Mouse (Mus musculus) heart, postnatal 0 days (tissue): ENCODE results near the gene Srarp. TPM values are rescaled to one million over a fixed set of nuclear protein-coding genes. Genes with fewer than 3 reads are reported as not detected.
A peak's percentile ranks its signal among the peaks of the same experiment; 100 is the strongest.

Experiments
- ATAC-seq: fragments of 200-750 bp; cut with Nextera tagmentation; 2 replicates; pipeline ENCODE4 v1.8.0; 2017; ENCODE audit warnings: low read depth, moderate number of reproducible peaks, moderate library complexity; ENCODE audit not compliant: insufficient read depth
- DNase-seq: peaks from one replicate; pipeline ENCODE4 v3.0.0-alpha.2; 2016; ENCODE audit warnings: low spot score
- H3K27ac ChIP-seq: fragments of 300-500 bp; sonication (generic); 2 replicates; pipeline ENCODE4 v1.5.1; 2014; ENCODE audit warnings: low read depth, mild to moderate bottlenecking
- H3K27me3 ChIP-seq: fragments of 300-500 bp; sonication (generic); 2 replicates; pipeline ENCODE4 v1.6.1; 2014; ENCODE audit warnings: low read length, mixed read lengths; ENCODE audit not compliant: control insufficient read depth, insufficient read depth
- H3K36me3 ChIP-seq: fragments of 300-500 bp; sonication (generic); replicated peaks from 2 replicates; pipeline ENCODE4 v1.6.1; 2014; ENCODE audit warnings: low read length, mixed read lengths; ENCODE audit not compliant: control insufficient read depth, insufficient read depth
- H3K4me1 ChIP-seq: fragments of 300-500 bp; sonication (generic); 2 replicates; pipeline ENCODE4 v1.6.1; 2014; ENCODE audit warnings: antibody characterized with exemption; ENCODE audit not compliant: control insufficient read depth, insufficient read depth
- H3K4me2 ChIP-seq: fragments of 300-500 bp; sonication (generic); 2 replicates; pipeline ENCODE4 v1.6.1; 2014; ENCODE audit warnings: low read depth, mild to moderate bottlenecking, low read length, moderate library complexity
- H3K4me3 ChIP-seq: fragments of 300-500 bp; sonication (generic); 2 replicates; pipeline ENCODE4 v1.5.1; 2014; ENCODE audit warnings: low read depth, low read length
- H3K9ac ChIP-seq: fragments of 300-500 bp; sonication (generic); replicated peaks from 2 replicates; pipeline ENCODE4 v1.6.1; 2014; ENCODE audit warnings: low read depth, low read length, mixed read lengths
- H3K9me3 ChIP-seq: fragments of 300-500 bp; sonication (generic); replicated peaks from 2 replicates; pipeline ENCODE4 v1.6.1; 2016; ENCODE audit warnings: low read length; ENCODE audit not compliant: control insufficient read depth
- CTCF ChIP-seq: IDR thresholded peaks from 2 replicates; pipeline ENCODE4 v1.5.1; 2016; ENCODE audit warnings: antibody characterized with exemption, control low read depth, low read depth
- EP300 ChIP-seq: IDR thresholded peaks from 2 replicates; pipeline ENCODE4 v1.6.1; 2016; ENCODE audit warnings: antibody characterized with exemption, low read depth
- WGBS: fragments of 180-500 bp; shearing (Covaris S2); extraction: QIAGEN DNeasy Blood & Tissue Kit; methylation state at CpG from one replicate; pipeline ENCODE4 v1.1.7; 2014; 5-methylcytosine and 5-hydroxymethylcytosine counted together
- polyA plus RNA-seq: library from polyadenylated mRNA; unstranded; fragments of >200 nt; fragmentation: Nextera tagmentation; extraction: Ambion mirVana; gene quantifications from 2 replicates; pipeline ENCODE4 v1.2.1, GENCODE M21; 2015
- total RNA-seq: library from RNA; depleted of rRNA; stranded (reverse); fragments of >200 nt; gene quantifications from 2 replicates; pipeline ENCODE4 v1.2.3, GENCODE M21; 2014; ENCODE audit warnings: low replicate concordance

The Srarp gene
- total and polyA plus RNA-seq, 2 experiments from 2014 or later: not detected

- no peaks in the 10 kb centered on the region for H3K27me3 ChIP-seq
- H3K9ac ChIP-seq: no peak overlapping the region
- H3K27ac ChIP-seq: 0 out of 2 replicates have a peak overlapping the region, but pooled peaks have one; percentile 99
- WGBS: 83% methylated on average over 13 of the region's 13 CpGs
- no peak overlapping the region for H3K4me3 ChIP-seq
- peaks cover 14% of the 10 kb centered on the region for H3K36me3 ChIP-seq
- no peak overlapping the region for H3K4me2 ChIP-seq
- no peak for ATAC-seq
- peak; percentile 7 for DNase-seq
- H3K9me3 ChIP-seq: no peaks in the 10 kb centered on the region
- H3K4me1 ChIP-seq: peaks cover 20% of the 10 kb centered on the region; the same call in 1 of the 2 replicates
- TF ChIP-seq EP300 (no peak), CTCF (no peak)
Measured at GRCm38 (mm10) chr4:141427921-141428320, 8.0 kb downstream of the Srarp start.

- peak overlapping the region; percentile 37; the same call in 1 of the 2 replicates for H3K9ac ChIP-seq
- DNase-seq (peak; percentile 40), ATAC-seq (no peak)
- H3K36me3 ChIP-seq: peaks cover 16% of the 10 kb centered on the region
- no peaks in the 10 kb centered on the region for H3K9me3 ChIP-seq
- 47% methylated on average over 10 of the region's 10 CpGs for WGBS
- H3K4me1 ChIP-seq: peaks cover 20% of the 10 kb centered on the region; the same call in 1 of the 2 replicates
- H3K27ac ChIP-seq: peak overlapping the region; percentile 99
- peak overlapping the region; percentile 77; the same call in 1 of the 2 replicates for H3K4me2 ChIP-seq
- no peak overlapping the region for H3K4me3 ChIP-seq
- TF ChIP-seq EP300: peak; percentile 40; the same call in 1 of the 2 replicates
- TF ChIP-seq CTCF: no peak
- H3K27me3 ChIP-seq: no peaks in the 10 kb centered on the region
Measured at GRCm38 (mm10) chr4:141426796-141427745, 8.8 kb downstream of the Srarp start.

- peak overlapping the region; percentile 77 for H3K4me2 ChIP-seq
- no peaks in the 10 kb centered on the region for H3K9me3 ChIP-seq
- whole genome bisulfite sequencing: 2% methylated on average over 36 of the region's 36 CpGs
- peak overlapping the region; percentile 99 for H3K27ac ChIP-seq
- H3K27me3 ChIP-seq: no peaks in the 10 kb centered on the region
- ATAC-seq (peak; percentile 66), DNase-seq (peak; percentile 91)
- peak overlapping the region; percentile 83 for H3K4me3 ChIP-seq
- H3K4me1 ChIP-seq: peaks cover 26% of the 10 kb centered on the region
- peak; percentile 97 for TF ChIP-seq EP300
- TF ChIP-seq CTCF: peak; percentile 20; the same call in 1 of the 2 replicates
- peaks cover 16% of the 10 kb centered on the region for H3K36me3 ChIP-seq
- peak overlapping the region; percentile 99 for H3K9ac ChIP-seq
Measured at GRCm38 (mm10) chr4:141425484-141426479, 10.1 kb downstream of the Srarp start.

GRCm38 (mm10) chr4:141423691-141424431 lies 12.0 kb downstream of the Srarp start:
- peak overlapping the region; percentile 77 for H3K4me2 ChIP-seq
- H3K9ac ChIP-seq: peak overlapping the region; percentile 99
- no peaks in the 10 kb centered on the region for H3K9me3 ChIP-seq
- TF ChIP-seq CTCF (no peak), EP300 (peak; percentile 6)
- H3K27me3 ChIP-seq: no peaks in the 10 kb centered on the region
- H3K27ac ChIP-seq: peak overlapping the region; percentile 99
- ATAC-seq (no peak), DNase-seq (no peak)
- peak overlapping the region; percentile 83 for H3K4me3 ChIP-seq
- 48% methylated on average over 13 of the region's 13 CpGs for WGBS
- H3K4me1 ChIP-seq: peaks cover 33% of the 10 kb centered on the region
- H3K36me3 ChIP-seq: peaks cover 16% of the 10 kb centered on the region
